Mouse (Mus musculus): Measurements from ENCODE around the gene Flii. TPM values are rescaled to one million over a fixed set of nuclear protein-coding genes. Genes with fewer than 3 reads are reported as not detected.
A peak's percentile ranks its signal among the peaks of the same experiment; 100 is the strongest.

Flii gene
- polyA plus RNA-seq, 1 experiment from 2014 or later, result 64.2 TPM

- Histone ChIP-seq H3K9ac (peak overlapping the region; percentile 95), H3K27me3 (no peaks in the 10 kb centered on the region), H3K27ac (peak overlapping the region; percentile 88; the same call in 1 of the 2 replicates), H3K4me1 (peaks cover 47% of the 10 kb centered on the region), H3K9me3 (replicated peaks) (no peaks in the 10 kb centered on the region), H3K4me3 (peak overlapping the region; percentile 74), H3K36me3 (ENCODE audit: poor library complexity, severe bottlenecking) (peaks cover 28% of the 10 kb centered on the region), H3K4me2 (peak overlapping the region; percentile 92)
- no peak for ATAC-seq
- WGBS, result 26% methylated on average over 12 of the region's 12 CpGs
These were observed 26.5 kb downstream of the Flii start for GRCm38 (mm10) chr11:60700320-60701185.

- Histone ChIP-seq H3K27ac (peak within 1 kb of the TSS; percentile 88), H3K4me2 (peak within 1 kb of the TSS; percentile 92), H3K27me3 (no peaks in the 10 kb centered on the region), H3K9me3 (replicated peaks) (no peaks in the 10 kb centered on the region), H3K4me3 (peak within 1 kb of the TSS; percentile 74), H3K4me1 (peaks cover 47% of the 10 kb centered on the region), H3K36me3 (ENCODE audit: poor library complexity, severe bottlenecking) (peaks cover 18% of the 10 kb centered on the region), H3K9ac (peak within 1 kb of the TSS; percentile 95)
- whole genome bisulfite sequencing, result 0% methylated on average over 34 of the region's 73 CpGs
- peak; percentile 93 for ATAC-seq
These were observed 27.5 kb downstream of the Flii start, which contains the start of gene Llgl1 for GRCm38 (mm10) chr11:60699524-60700075. Llgl1 (plus strand) TSS chr11:60699723.

GRCm38 (mm10) chr11:60698806-60699523 lies 28.1 kb downstream of the Flii start:
- no peaks in the 10 kb centered on the region for H3K27me3 ChIP-seq
- peak overlapping the region; percentile 92 for H3K4me2 ChIP-seq
- H3K9ac ChIP-seq, result peak overlapping the region; percentile 95
- ATAC-seq, result peak; percentile 54
- peak overlapping the region; percentile 74 for H3K4me3 ChIP-seq
- 1% methylated on average over 21 of the region's 22 CpGs for WGBS
- no peaks in the 10 kb centered on the region for H3K9me3 ChIP-seq (replicated peaks)
- H3K4me1 ChIP-seq, result peaks cover 47% of the 10 kb centered on the region
- H3K36me3 ChIP-seq (ENCODE audit: poor library complexity, severe bottlenecking), result peaks cover 12% of the 10 kb centered on the region; the same call in 1 of the 2 replicates
- H3K27ac ChIP-seq, result peak overlapping the region; percentile 88

GRCm38 (mm10) chr11:60697561-60697960 lies 29.5 kb downstream of the Flii start:
- Histone ChIP-seq H3K36me3 (ENCODE audit: poor library complexity, severe bottlenecking) (peaks cover 2% of the 10 kb centered on the region; the same call in 1 of the 2 replicates), H3K27me3 (no peaks in the 10 kb centered on the region), H3K27ac (no peak overlapping the region), H3K9me3 (replicated peaks) (no peaks in the 10 kb centered on the region), H3K9ac (no peak overlapping the region), H3K4me2 (no peak overlapping the region), H3K4me3 (no peak overlapping the region), H3K4me1 (peaks cover 33% of the 10 kb centered on the region)
- ATAC-seq, result no peak
- WGBS, result 53% methylated on average over 2 of the region's 2 CpGs

- Histone ChIP-seq H3K4me1 (peaks cover 19% of the 10 kb centered on the region), H3K27me3 (no peaks in the 10 kb centered on the region), H3K27ac (no peak overlapping the region), H3K36me3 (ENCODE audit: poor library complexity, severe bottlenecking) (no peaks in the 10 kb centered on the region), H3K9ac (no peak overlapping the region), H3K4me2 (no peak overlapping the region), H3K9me3 (replicated peaks) (no peaks in the 10 kb centered on the region), H3K4me3 (no peak overlapping the region)
- whole genome bisulfite sequencing, result 76% methylated on average over 1 of the region's 1 CpGs
- ATAC-seq, result no peak
These were observed 30.9 kb downstream of the Flii start for GRCm38 (mm10) chr11:60696165-60696564.

Small RNA genes within 50 kb of the gene (microRNA-seq; reads per million reads assigned to microRNA genes)
- 0.80 reads per million for gene Mir5100

Other genes with a start within 250 kb of the Flii start
- gene Alkbh5, start 190.9 kb downstream of the Flii start, polyA plus RNA-seq (2015; fragmentation: Nextera tagmentation; extraction: Ambion mirVana), result 30.2 and 31.5 TPM in 2 replicates
- 97.5 and 110 TPM in 2 replicates for gene Llgl1, start 27.5 kb downstream of the Flii start, polyA plus RNA-seq (2015; fragmentation: Nextera tagmentation; extraction: Ambion mirVana)
- 16.1 and 17.8 TPM in 2 replicates for gene Mief2, start 1.1 kb upstream of the Flii start, polyA plus RNA-seq (2015; fragmentation: Nextera tagmentation; extraction: Ambion mirVana)
- 14.2 and 15.7 TPM in 2 replicates for gene Top3a, start 50.1 kb upstream of the Flii start, polyA plus RNA-seq (2015; fragmentation: Nextera tagmentation; extraction: Ambion mirVana)
- 5.6 and 6.5 TPM in 2 replicates for gene Smcr8, start 50.3 kb upstream of the Flii start, polyA plus RNA-seq (2015; fragmentation: Nextera tagmentation; extraction: Ambion mirVana)
- gene Shmt1, start 84.5 kb upstream of the Flii start, polyA plus RNA-seq (2015; fragmentation: Nextera tagmentation; extraction: Ambion mirVana), result 36.9 and 44.6 TPM in 2 replicates
- 28.6 and 29.0 TPM in 2 replicates for gene Dhrs7b, start 103.4 kb upstream of the Flii start, polyA plus RNA-seq (2015; fragmentation: Nextera tagmentation; extraction: Ambion mirVana)
- 58.7 and 65.7 TPM in 2 replicates for gene Tmem11, start 152.0 kb upstream of the Flii start, polyA plus RNA-seq (2015; fragmentation: Nextera tagmentation; extraction: Ambion mirVana)
- gene Natd1, start 187.5 kb upstream of the Flii start, polyA plus RNA-seq (2015; fragmentation: Nextera tagmentation; extraction: Ambion mirVana), result 27.3 and 33.7 TPM in 2 replicates
- gene Map2k3, start 204.8 kb upstream of the Flii start, polyA plus RNA-seq (2015; fragmentation: Nextera tagmentation; extraction: Ambion mirVana), result 33.9 and 36.1 TPM in 2 replicates

Data from forebrain, embryonic 13.5 days (tissue).